Comparison of ENCODE assay signal across 9 mouse cellular contexts in the genomic region with DNA sequence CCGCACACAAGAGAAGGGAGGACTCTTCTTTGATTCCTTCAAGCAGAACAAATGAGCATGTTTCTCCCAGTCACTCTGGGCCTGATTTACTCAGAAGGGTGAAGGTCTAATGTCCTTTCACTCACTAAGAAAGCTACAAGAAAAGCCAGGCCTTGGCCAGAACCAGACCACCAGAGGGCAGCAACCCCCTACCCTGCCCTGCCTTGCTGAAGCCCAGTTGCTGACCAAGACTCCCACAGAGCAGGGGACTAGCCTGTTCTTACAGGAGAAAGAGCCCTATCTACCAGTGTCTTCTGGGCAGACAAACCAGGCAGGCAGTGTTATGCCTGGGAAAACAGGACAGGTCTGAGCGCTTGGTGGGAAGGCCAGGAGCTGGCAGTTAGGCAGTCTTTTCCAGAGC. TPM values are rescaled to one million over a fixed set of nuclear protein-coding genes. Genes with fewer than 3 reads are reported as not detected.
A peak's percentile ranks its signal among the peaks of the same experiment; 100 is the strongest.
DNase-seq lines count a peak whose midpoint lies in the region; ATAC-seq and TF ChIP-seq lines count a peak whose summit lies in the region.
"Had no signal": no experiment of that assay in that cellular context is flagged by ENCODE, and none has a peak within 500 bp of the region (broad histone marks: within the 10 kb centered on the region; RNA-seq: fewer than 3 reads in every experiment).

No protein-coding gene starts in this region.

- TF ChIP-seq CTCF in spleen, adult 2 months (IDR thresholded peaks at IDR 0.05; ENCODE audit: extremely low read depth, insufficient read depth, insufficient read length, insufficient replicate concordance): peak; percentile 40; the same call in 1 of the 2 replicates

- DNase-seq in spleen, adult 2 months (ENCODE audit: low read depth in 1 of 2, low spot score in 2 of 2): peak in 1 of 2 experiments; percentile 18
- no peak for DNase-seq in spleen, adult 12 weeks (ENCODE audit: low spot score)
- DNase-seq in adrenal gland, postnatal 36 days: peak; percentile 51 to 66
- peak; percentile 69 to 71 for DNase-seq in gastrocnemius, adult 8-10 months (ENCODE audit: low spot score in 2 of 2)
- DNase-seq in lung, postnatal 4 days: peak; percentile 76 to 78
- peak; percentile 50 for DNase-seq in splenic B cell, adult 2 months (ENCODE audit: low read depth, low spot score)
- DNase-seq in cerebellum, adult 8-10 months: no peak

- no peaks in the 10 kb centered on the region for H3K9me3 ChIP-seq in kidney, embryonic 15.5 days (replicated peaks)

- H3K4me3 ChIP-seq in spleen, adult 2 months (ENCODE audit: extremely low read depth, insufficient read depth, insufficient read length): no peak overlapping the region
- H3K4me3 ChIP-seq in kidney, embryonic 15.5 days (replicated peaks): no peak overlapping the region
- H3K4me3 ChIP-seq: erythroblast, embryonic 14.5 days had no signal

- no peak overlapping the region for H3K9ac ChIP-seq in kidney, embryonic 15.5 days

- no peak overlapping the region for H3K4me2 ChIP-seq in kidney, embryonic 15.5 days

- no peak overlapping the region for H3K27ac ChIP-seq in spleen, adult 2 months (ENCODE audit: insufficient read depth, low read length)
- H3K27ac ChIP-seq in kidney, embryonic 15.5 days: peak overlapping the region; percentile 57; the same call in 1 of the 2 replicates

- no peak for TF ChIP-seq POLR2A in spleen, adult 2 months (IDR thresholded peaks at IDR 0.05; ENCODE audit: low read depth, low read length)

- no peaks in the 10 kb centered on the region for H3K4me1 ChIP-seq in spleen, adult 2 months (ENCODE audit: control insufficient read depth, insufficient read depth, insufficient read length)
- H3K4me1 ChIP-seq in kidney, embryonic 15.5 days: peaks cover 19% of the 10 kb centered on the region

- 76% methylated on average over 2 of the region's 2 CpGs for WGBS in spleen, adult 2 months
- WGBS in kidney, embryonic 15.5 days: 24% methylated on average over 2 of the region's 2 CpGs

- H3K36me3 ChIP-seq in spleen, adult 2 months (ENCODE audit: control insufficient read depth, insufficient read depth, low read length): no peaks in the 10 kb centered on the region
- peaks cover 19% of the 10 kb centered on the region for H3K36me3 ChIP-seq in kidney, embryonic 15.5 days
- H3K36me3 ChIP-seq in splenic B cell, adult 2 months (ENCODE audit: control insufficient read depth, insufficient read depth, low read length, poor library complexity, severe bottlenecking): no peaks in the 10 kb centered on the region

- no peaks in the 10 kb centered on the region for H3K27me3 ChIP-seq in spleen, adult 2 months (ENCODE audit: control insufficient read depth, insufficient read depth, low read length)
- no peaks in the 10 kb centered on the region for H3K27me3 ChIP-seq in kidney, embryonic 15.5 days
- no peaks in the 10 kb centered on the region for H3K27me3 ChIP-seq in splenic B cell, adult 2 months (ENCODE audit: control insufficient read depth, insufficient read depth, low read length, poor library complexity, severe bottlenecking)

- peak; percentile 74 for ATAC-seq in kidney, embryonic 15.5 days (replicated peaks; ENCODE audit: low FRiP score)

RNA-seq across cellular contexts. Expression of gene Zdhhc1, which starts 12.3 kb away (rescaled TPM):
- 15.3 and 18.3 TPM in 2 replicates for polyA plus RNA-seq in spleen, adult 2 months (2012; rRNA removed)
- 10 to 100 TPM; 16.0 to 17.7 TPM for total RNA-seq in adrenal gland, postnatal 36 days (2021)
- total RNA-seq in gastrocnemius, adult 8-10 months (2022): 10 to 100 TPM; 10.3 to 11.7 (median 11.4) TPM
- 39.2 and 43.7 TPM in 2 replicates for polyA plus RNA-seq in kidney, embryonic 15.5 days (2015; fragmentation: Nextera tagmentation; extraction: Ambion mirVana)

RNA-seq across cellular contexts. Expression of gene Tppp3, which starts 13.1 kb away (rescaled TPM):
- 8.1 and 14.7 TPM in 2 replicates for polyA plus RNA-seq in spleen, adult 2 months (2012; rRNA removed)
- 10 to 100 TPM; 23.6 to 36.2 TPM for total RNA-seq in adrenal gland, postnatal 36 days (2021)
- total RNA-seq in gastrocnemius, adult 8-10 months (2022): 10 to 100 TPM; 22.7 to 38.8 (median 34.2) TPM
- polyA plus RNA-seq in kidney, embryonic 15.5 days (2015; fragmentation: Nextera tagmentation; extraction: Ambion mirVana): 30.7 and 38.3 TPM in 2 replicates

RNA-seq across cellular contexts. Expression of gene Hsd11b2, which starts 34.2 kb away (rescaled TPM):
- polyA plus RNA-seq in spleen, adult 2 months (2012; rRNA removed): 0.44 and 0.62 TPM in 2 replicates
- under 1 TPM; 0.23 to 0.66 TPM for total RNA-seq in adrenal gland, postnatal 36 days (2021)
- under 1 TPM in 2 of 4 experiments, not detected in 2; 0.12 to 0.62 TPM for total RNA-seq in gastrocnemius, adult 8-10 months (2022)
- polyA plus RNA-seq in kidney, embryonic 15.5 days (2015; fragmentation: Nextera tagmentation; extraction: Ambion mirVana): 30.0 and 35.6 TPM in 2 replicates
- polyA plus RNA-seq: erythroblast, embryonic 14.5 days had no signal

Comparison
In these comparisons a context has a peak if more than half of its experiments do, and no peak if none do; other contexts are left out.
1. DNase-seq: peak in adrenal gland, postnatal 36 days (2 of 2), gastrocnemius, adult 8-10 months (2 of 2), lung, postnatal 4 days (2 of 2) and splenic B cell, adult 2 months (single experiment); none in spleen, adult 12 weeks (single experiment) and cerebellum, adult 8-10 months (single experiment).